Comparison of ENCODE assay signal across 17 mouse cellular contexts in the genomic region with DNA sequence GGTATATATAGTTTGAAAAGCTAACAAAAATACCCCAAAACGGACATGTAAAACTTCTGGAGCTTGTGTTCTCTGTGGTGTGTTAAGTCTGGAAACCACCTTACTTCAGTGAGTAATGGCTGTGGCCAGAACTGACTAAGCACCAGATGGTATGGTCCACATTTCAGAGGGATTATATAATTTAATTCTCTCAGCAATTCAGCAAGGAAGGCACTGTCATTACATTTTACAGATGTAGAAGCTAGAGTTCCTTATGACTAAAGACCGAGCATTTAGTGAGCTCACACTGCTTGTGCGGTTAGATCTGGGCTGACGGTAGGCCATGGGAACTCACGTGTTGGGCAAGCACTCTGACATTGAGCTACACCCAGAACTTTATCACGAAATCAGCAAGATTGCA. TPM values are rescaled to one million over a fixed set of nuclear protein-coding genes. Genes with fewer than 3 reads are reported as not detected.
DNase-seq lines count a peak whose midpoint lies in the region; TF ChIP-seq lines count a peak whose summit lies in the region.
"Had no signal": no experiment of that assay in that cellular context is flagged by ENCODE, and none has a peak within 500 bp of the region (broad histone marks: within the 10 kb centered on the region; RNA-seq: fewer than 3 reads in every experiment).

No protein-coding gene starts in this region.

- H3K27me3 ChIP-seq in C2C12 (ENCODE audit: control insufficient read depth, insufficient read depth, insufficient read length) = no peaks in the 10 kb centered on the region
- H3K27me3 ChIP-seq: lung, embryonic 15.5 days had no signal

- H3K79me2 ChIP-seq in C2C12 (ENCODE audit: control insufficient read depth, insufficient read depth) = peaks cover 11% of the 10 kb centered on the region

- no peak overlapping the region for H3ac ChIP-seq in C2C12 (ENCODE audit: control insufficient read depth, insufficient read length, low read depth)

- DNase-seq in left cerebral cortex, adult 18-20 months (ENCODE audit: low spot score in 2 of 2) = peak; percentile 18 to 37
- no peak for DNase-seq in left cerebral cortex, postnatal 4 days
- peak; percentile 71 for DNase-seq in NIH3T3 (ENCODE audit: low read depth)
- DNase-seq in induced T-regulatory cell, adult 2 months (ENCODE audit: low read depth) = peak; percentile 76
- DNase-seq in urinary bladder, postnatal 14 days (ENCODE audit: low spot score) = no peak
- DNase-seq in MN1 (ENCODE audit: low spot score) = no peak
- DNase-seq: adrenal gland, postnatal 10 days; cerebellum, adult 9-11 months; embryo, embryonic 11 days; heart, postnatal 14 days; kidney, adult 2 months; kidney, postnatal 36 days; midbrain, embryonic 14.5 days; thymus, adult 2 months had no signal

- peaks cover 4% of the 10 kb centered on the region for H3K36me3 ChIP-seq in C2C12 (ENCODE audit: control insufficient read depth, insufficient read depth)
- H3K36me3 ChIP-seq: lung, embryonic 15.5 days had no signal

- intact Hi-C loops in left cerebral cortex, postnatal 4 days (cut with DNase I) = no loop called here

- H3K79me3 ChIP-seq in C2C12 (ENCODE audit: low read depth) = no peaks in the 10 kb centered on the region

- TF ChIP-seq CTCF in C2C12 (IDR thresholded peaks at IDR 0.05; ENCODE audit: control insufficient read depth, insufficient read depth, insufficient read length) = no peak

- no peak overlapping the region for H3K4me3 ChIP-seq in C2C12 (ENCODE audit: insufficient read depth, poor library complexity, severe bottlenecking)
- H3K4me3 ChIP-seq: lung, embryonic 15.5 days had no signal

TF ChIP-seq in C2C12, 6 proteins besides CTCF, POLR2A, EP300 and RAD21:
- peak; percentile 70 for TF ChIP-seq FOSL1 (IDR thresholded peaks at IDR 0.05; ENCODE audit: insufficient read depth, low read length, poor library complexity, severe bottlenecking)
- TF ChIP-seq MAX (IDR thresholded peaks at IDR 0.05) = peak; percentile 43
- peak; percentile 38 for TF ChIP-seq MYOD1 (IDR thresholded peaks at IDR 0.05; ENCODE audit: control insufficient read depth, insufficient read length, low read depth)
- TF ChIP-seq USF1 (IDR thresholded peaks at IDR 0.05; ENCODE audit: low read depth) = peak; percentile 68
- TF ChIP-seq CEBPB (IDR thresholded peaks at IDR 0.05; ENCODE audit: low read depth) = peak; percentile 48
- no peak for TF ChIP-seq MYOG (IDR thresholded peaks at IDR 0.05; ENCODE audit: control insufficient read depth, extremely low read depth, insufficient read length)

RNA-seq across cellular contexts. Expression of gene Rwdd2a, which starts 53.0 kb away (rescaled TPM):
- total RNA-seq in left cerebral cortex, adult 18-20 months (2021) = 10 to 100 TPM; 22.4 to 26.8 TPM
- 10 to 100 TPM; 13.9 to 16.8 TPM for total RNA-seq in left cerebral cortex, postnatal 4 days (2021)
- polyA plus RNA-seq in C2C12 (2012; fragmentation: generic; extraction: Trizol) = 0.80 TPM
- total RNA-seq: liver, adult 2 months had no signal
- polyA plus RNA-seq: liver, adult 2 months had no signal

RNA-seq across cellular contexts. Expression of gene Pgm3, which starts 53.1 kb away (rescaled TPM):
- total RNA-seq in left cerebral cortex, adult 18-20 months (2021) = 10 to 100 TPM; 17.5 to 19.2 TPM
- total RNA-seq in left cerebral cortex, postnatal 4 days (2021) = 10 to 100 TPM; 30.5 to 31.6 TPM
- polyA plus RNA-seq in C2C12 (2012; fragmentation: generic; extraction: Trizol) = 8.9 TPM

Comparison
In these comparisons a context has a peak if more than half of its experiments do, and no peak if none do; other contexts are left out.
1. DNase-seq: peak in left cerebral cortex, adult 18-20 months (2 of 2), NIH3T3 (single experiment) and induced T-regulatory cell, adult 2 months (single experiment); none in left cerebral cortex, postnatal 4 days (single experiment), urinary bladder, postnatal 14 days (single experiment) and MN1 (single experiment).